Mouse (Mus musculus): ENCODE measurements around the gene Hcn1. TPM values are rescaled to one million over a fixed set of nuclear protein-coding genes. Genes with fewer than 3 reads are reported as not detected.

Hcn1 gene
- polyA plus RNA-seq, 1 experiment: 0.15 TPM

DNA sequence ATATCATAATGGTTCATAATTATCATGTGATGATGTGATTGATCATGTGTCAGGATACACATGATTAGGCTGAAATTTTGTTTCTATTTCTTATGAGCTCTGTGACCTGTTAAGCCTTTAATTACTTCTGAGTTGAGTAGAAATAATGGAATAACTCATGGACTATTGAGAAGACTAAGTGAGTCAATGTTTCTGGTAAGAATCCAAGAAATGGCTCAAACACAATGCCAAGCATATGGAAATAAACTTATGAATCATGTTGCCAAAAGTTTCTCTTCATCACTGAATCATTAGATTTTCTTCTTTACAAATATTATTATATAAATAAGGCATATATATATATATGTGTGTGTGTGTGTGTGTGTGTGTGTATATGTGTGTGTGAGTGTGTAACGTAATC, 69.7 kb downstream of the Hcn1 start:
- Histone ChIP-seq H3K4me1 (ENCODE audit: control insufficient read depth, insufficient read depth, low read length) (no peaks in the 10 kb centered on the region), H3K9me3 (replicated peaks; ENCODE audit: control insufficient read depth, insufficient read depth, low read length, poor library complexity, severe bottlenecking) (no peaks in the 10 kb centered on the region), H3K27ac (ENCODE audit: insufficient read depth, low read length) (no peak overlapping the region), H3K9ac (ENCODE audit: low read depth, poor library complexity, severe bottlenecking) (no peak overlapping the region), H3K27me3 (ENCODE audit: control insufficient read depth, insufficient read depth, low read length, poor library complexity, severe bottlenecking) (no peaks in the 10 kb centered on the region), H3K4me3 (ENCODE audit: low read depth, low read length) (no peak overlapping the region), H3K36me3 (ENCODE audit: control insufficient read depth, insufficient read depth, low read length, poor library complexity, severe bottlenecking) (no peaks in the 10 kb centered on the region)
- TF ChIP-seq EP300 (IDR thresholded peaks at IDR 0.05; ENCODE audit: insufficient read depth, low read depth, low read length) (no peak), CTCF (IDR thresholded peaks at IDR 0.05; ENCODE audit: low read depth, low read length) (no peak), POLR2A (IDR thresholded peaks at IDR 0.05; ENCODE audit: insufficient read depth, low read length) (no peak)

DNA sequence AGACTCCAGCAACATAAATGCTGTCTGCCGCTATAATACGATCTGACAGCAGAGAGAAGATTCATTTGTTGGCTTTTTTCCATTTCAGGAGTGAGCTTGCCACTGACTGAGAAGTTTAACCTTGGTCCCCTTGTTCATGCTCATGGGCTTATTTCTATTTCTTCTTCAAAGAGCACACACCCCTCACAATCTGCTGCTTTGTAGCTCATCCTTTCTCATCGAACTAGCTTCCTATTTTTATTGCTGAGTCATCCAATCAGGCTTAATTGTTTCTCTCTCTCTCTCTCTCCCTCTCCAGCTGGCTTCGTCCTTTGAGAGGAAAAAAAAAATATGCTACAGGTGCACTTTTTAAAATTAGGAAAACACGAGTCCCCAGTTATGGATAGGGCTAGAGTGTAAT, 74.3 kb downstream of the Hcn1 start:
- no peaks in the 10 kb centered on the region for H3K9me3 ChIP-seq (replicated peaks; ENCODE audit: control insufficient read depth, insufficient read depth, low read length, poor library complexity, severe bottlenecking)
- no peaks in the 10 kb centered on the region for H3K4me1 ChIP-seq (ENCODE audit: control insufficient read depth, insufficient read depth, low read length)
- no peaks in the 10 kb centered on the region for H3K36me3 ChIP-seq (ENCODE audit: control insufficient read depth, insufficient read depth, low read length, poor library complexity, severe bottlenecking)
- H3K9ac ChIP-seq (ENCODE audit: low read depth, poor library complexity, severe bottlenecking): no peak overlapping the region
- TF ChIP-seq EP300 (IDR thresholded peaks at IDR 0.05; ENCODE audit: insufficient read depth, low read depth, low read length) (no peak), POLR2A (IDR thresholded peaks at IDR 0.05; ENCODE audit: insufficient read depth, low read length) (no peak), CTCF (IDR thresholded peaks at IDR 0.05; ENCODE audit: low read depth, low read length) (no peak)
- no peaks in the 10 kb centered on the region for H3K27me3 ChIP-seq (ENCODE audit: control insufficient read depth, insufficient read depth, low read length, poor library complexity, severe bottlenecking)
- no peak overlapping the region for H3K4me3 ChIP-seq (ENCODE audit: low read depth, low read length)
- no peak overlapping the region for H3K27ac ChIP-seq (ENCODE audit: insufficient read depth, low read length)

DNA sequence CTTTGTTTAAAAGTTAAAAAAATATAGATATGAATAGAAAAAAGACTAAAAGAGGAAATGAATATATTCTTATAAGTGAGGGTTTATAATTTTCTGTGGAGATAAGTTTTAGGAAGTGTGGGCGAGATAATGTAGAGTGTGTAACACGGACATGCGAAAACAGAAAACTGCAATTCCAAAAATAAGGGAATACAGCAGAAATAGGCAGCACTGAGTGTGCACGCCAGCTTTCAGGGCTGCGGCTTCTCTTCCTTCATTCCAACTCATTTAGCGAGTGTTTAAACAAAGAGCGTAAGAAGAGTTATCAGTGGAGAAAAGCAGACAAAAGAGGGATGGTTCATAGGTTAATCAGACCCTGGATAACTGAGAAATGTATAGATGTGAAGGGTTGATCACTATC, 85.5 kb downstream of the Hcn1 start:
- Histone ChIP-seq H3K4me3 (ENCODE audit: low read depth, low read length) (no peak overlapping the region), H3K9me3 (replicated peaks; ENCODE audit: control insufficient read depth, insufficient read depth, low read length, poor library complexity, severe bottlenecking) (no peaks in the 10 kb centered on the region), H3K27ac (ENCODE audit: insufficient read depth, low read length) (no peak overlapping the region), H3K27me3 (ENCODE audit: control insufficient read depth, insufficient read depth, low read length, poor library complexity, severe bottlenecking) (no peaks in the 10 kb centered on the region), H3K4me1 (ENCODE audit: control insufficient read depth, insufficient read depth, low read length) (no peaks in the 10 kb centered on the region), H3K36me3 (ENCODE audit: control insufficient read depth, insufficient read depth, low read length, poor library complexity, severe bottlenecking) (no peaks in the 10 kb centered on the region), H3K9ac (ENCODE audit: low read depth, poor library complexity, severe bottlenecking) (no peak overlapping the region)
- TF ChIP-seq POLR2A (IDR thresholded peaks at IDR 0.05; ENCODE audit: insufficient read depth, low read length): no peak
- no peak for TF ChIP-seq CTCF (IDR thresholded peaks at IDR 0.05; ENCODE audit: low read depth, low read length)
- no peak for TF ChIP-seq EP300 (IDR thresholded peaks at IDR 0.05; ENCODE audit: insufficient read depth, low read depth, low read length)

DNA sequence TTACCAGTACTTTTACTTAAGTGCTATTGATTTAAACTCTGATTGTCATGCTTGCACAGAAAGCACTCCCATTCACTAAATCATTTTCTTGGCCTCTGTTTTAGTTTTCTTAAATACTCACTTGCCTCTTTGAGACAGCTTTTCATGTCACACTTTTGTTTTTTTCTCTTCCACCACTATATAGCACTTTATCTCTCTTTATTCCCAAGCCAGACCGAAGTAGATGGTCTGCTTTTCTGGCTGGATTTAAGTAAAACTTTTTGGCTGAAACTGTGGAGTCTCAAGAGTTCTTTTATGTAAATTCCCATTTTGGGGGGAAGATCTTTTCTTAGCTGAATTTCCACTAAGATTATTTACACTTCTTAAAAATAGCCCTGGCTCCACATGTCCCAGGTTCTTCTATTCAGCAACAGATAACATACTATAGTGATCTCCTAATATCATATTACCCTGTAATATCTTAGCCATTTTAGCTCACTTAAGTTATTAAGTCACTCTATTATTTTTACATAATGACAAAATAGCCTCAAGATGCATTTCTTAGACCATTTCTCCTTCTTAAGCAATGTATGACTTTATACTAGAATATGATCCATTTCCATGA, 92.7 kb downstream of the Hcn1 start:
- Histone ChIP-seq H3K27ac (ENCODE audit: insufficient read depth, low read length) (no peak overlapping the region), H3K4me3 (ENCODE audit: low read depth, low read length) (no peak overlapping the region), H3K36me3 (ENCODE audit: control insufficient read depth, insufficient read depth, low read length, poor library complexity, severe bottlenecking) (no peaks in the 10 kb centered on the region), H3K27me3 (ENCODE audit: control insufficient read depth, insufficient read depth, low read length, poor library complexity, severe bottlenecking) (no peaks in the 10 kb centered on the region), H3K9me3 (replicated peaks; ENCODE audit: control insufficient read depth, insufficient read depth, low read length, poor library complexity, severe bottlenecking) (no peaks in the 10 kb centered on the region), H3K9ac (ENCODE audit: low read depth, poor library complexity, severe bottlenecking) (no peak overlapping the region), H3K4me1 (ENCODE audit: control insufficient read depth, insufficient read depth, low read length) (no peaks in the 10 kb centered on the region)
- no peak for TF ChIP-seq POLR2A (IDR thresholded peaks at IDR 0.05; ENCODE audit: insufficient read depth, low read length)
- no peak for TF ChIP-seq CTCF (IDR thresholded peaks at IDR 0.05; ENCODE audit: low read depth, low read length)
- TF ChIP-seq EP300 (IDR thresholded peaks at IDR 0.05; ENCODE audit: insufficient read depth, low read depth, low read length): no peak

DNA sequence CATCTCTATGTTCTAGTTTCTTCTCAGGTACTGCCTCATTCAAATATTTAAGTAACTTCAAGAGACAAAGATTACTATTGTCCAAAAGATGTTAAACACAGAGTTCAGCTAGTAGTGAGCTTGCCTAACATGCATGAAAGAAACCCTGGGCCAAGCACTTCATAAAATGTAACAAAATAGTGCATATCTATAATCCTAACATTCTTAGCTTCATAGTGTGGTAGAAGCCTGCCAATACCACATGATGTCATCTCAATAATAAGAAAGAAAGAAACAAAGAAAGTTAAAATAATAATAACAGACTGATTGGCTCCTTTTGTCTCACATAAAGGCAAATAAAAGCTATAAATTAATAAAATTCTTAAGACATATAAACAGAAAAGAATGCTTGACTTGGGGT, 103.5 kb downstream of the Hcn1 start:
- H3K4me3 ChIP-seq (ENCODE audit: low read depth, low read length): no peak overlapping the region
- TF ChIP-seq CTCF (IDR thresholded peaks at IDR 0.05; ENCODE audit: low read depth, low read length) (no peak), EP300 (IDR thresholded peaks at IDR 0.05; ENCODE audit: insufficient read depth, low read depth, low read length) (no peak), POLR2A (IDR thresholded peaks at IDR 0.05; ENCODE audit: insufficient read depth, low read length) (no peak)
- H3K9ac ChIP-seq (ENCODE audit: low read depth, poor library complexity, severe bottlenecking): no peak overlapping the region
- H3K27me3 ChIP-seq (ENCODE audit: control insufficient read depth, insufficient read depth, low read length, poor library complexity, severe bottlenecking): no peaks in the 10 kb centered on the region
- no peak overlapping the region for H3K27ac ChIP-seq (ENCODE audit: insufficient read depth, low read length)
- no peaks in the 10 kb centered on the region for H3K36me3 ChIP-seq (ENCODE audit: control insufficient read depth, insufficient read depth, low read length, poor library complexity, severe bottlenecking)
- no peaks in the 10 kb centered on the region for H3K9me3 ChIP-seq (replicated peaks; ENCODE audit: control insufficient read depth, insufficient read depth, low read length, poor library complexity, severe bottlenecking)
- no peaks in the 10 kb centered on the region for H3K4me1 ChIP-seq (ENCODE audit: control insufficient read depth, insufficient read depth, low read length)

DNA sequence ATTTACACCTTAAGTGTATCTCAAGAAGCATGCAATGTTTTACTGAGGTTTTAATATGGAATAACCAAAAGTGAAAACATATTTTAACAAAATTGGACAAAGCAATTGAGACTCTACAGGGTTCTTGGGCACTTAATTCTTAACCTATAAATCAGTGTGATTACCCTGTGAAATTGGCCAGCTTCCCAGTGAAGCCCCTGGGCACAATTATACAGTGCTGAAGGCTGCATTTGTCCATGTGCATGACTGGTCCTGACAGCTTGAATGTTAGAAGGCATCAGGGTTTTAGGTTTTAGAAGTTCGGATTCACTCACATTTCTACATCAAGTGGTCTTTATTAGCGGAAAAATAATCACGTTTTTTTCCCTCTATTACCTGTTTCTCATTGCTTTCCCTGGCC, 103.9 kb downstream of the Hcn1 start:
- H3K9ac ChIP-seq (ENCODE audit: low read depth, poor library complexity, severe bottlenecking): no peak overlapping the region
- TF ChIP-seq EP300 (IDR thresholded peaks at IDR 0.05; ENCODE audit: insufficient read depth, low read depth, low read length) (no peak), POLR2A (IDR thresholded peaks at IDR 0.05; ENCODE audit: insufficient read depth, low read length) (no peak), CTCF (IDR thresholded peaks at IDR 0.05; ENCODE audit: low read depth, low read length) (no peak)

More for the DNA sequence above, 103.9 kb downstream of the Hcn1 start:
- Histone ChIP-seq H3K4me1 (ENCODE audit: control insufficient read depth, insufficient read depth, low read length) (no peaks in the 10 kb centered on the region), H3K27ac (ENCODE audit: insufficient read depth, low read length) (no peak overlapping the region), H3K27me3 (ENCODE audit: control insufficient read depth, insufficient read depth, low read length, poor library complexity, severe bottlenecking) (no peaks in the 10 kb centered on the region), H3K9me3 (replicated peaks; ENCODE audit: control insufficient read depth, insufficient read depth, low read length, poor library complexity, severe bottlenecking) (no peaks in the 10 kb centered on the region), H3K4me3 (ENCODE audit: low read depth, low read length) (no peak overlapping the region), H3K36me3 (ENCODE audit: control insufficient read depth, insufficient read depth, low read length, poor library complexity, severe bottlenecking) (no peaks in the 10 kb centered on the region)

All from ES-Bruce4 (cell line).